Mouse (Mus musculus) thymus, postnatal 14 days (tissue): ENCODE measurements around the gene Dld.

Source experiments
- DNase-seq: peaks from one replicate; pipeline ENCODE4 v3.0.0; 2021

Gene Dld

GRCm38 (mm10) chr12:31320817-31321216 lies 30.4 kb downstream of the Dld start:
- no peak for DNase-seq

GRCm38 (mm10) chr12:31318409-31318963 lies 32.8 kb downstream of the Dld start:
- no peak for DNase-seq

GRCm38 (mm10) chr12:31317670-31318408 lies 33.4 kb downstream of the Dld start:
- no peak for DNase-seq

GRCm38 (mm10) chr12:31315961-31316360 lies 35.3 kb downstream of the Dld start:
- no peak for DNase-seq

- no peak for DNase-seq
Measured at GRCm38 (mm10) chr12:31314310-31314709, 36.9 kb downstream of the Dld start.

GRCm38 (mm10) chr12:31313136-31313535 lies 38.1 kb downstream of the Dld start:
- DNase-seq: no peak

GRCm38 (mm10) chr12:31312281-31312680 lies 39.0 kb downstream of the Dld start:
- DNase-seq: no peak

GRCm38 (mm10) chr12:31311671-31312265 lies 39.5 kb downstream of the Dld start:
- no peak for DNase-seq

GRCm38 (mm10) chr12:31310687-31311086 lies 40.6 kb downstream of the Dld start:
- DNase-seq: no peak

GRCm38 (mm10) chr12:31307756-31308155 lies 43.5 kb downstream of the Dld start:
- no peak for DNase-seq

GRCm38 (mm10) chr12:31307011-31307410 lies 44.2 kb downstream of the Dld start:
- DNase-seq: no peak

GRCm38 (mm10) chr12:31306075-31306675 lies 45.1 kb downstream of the Dld start:
- no peak for DNase-seq

GRCm38 (mm10) chr12:31302766-31303511 lies 48.3 kb downstream of the Dld start:
- no peak for DNase-seq

GRCm38 (mm10) chr12:31302266-31302665 lies 49.0 kb downstream of the Dld start:
- DNase-seq: no peak

- no peak for DNase-seq
Measured at GRCm38 (mm10) chr12:31300276-31300675, 51.0 kb downstream of the Dld start.

GRCm38 (mm10) chr12:31299676-31300197 lies 51.5 kb downstream of the Dld start:
- no peak for DNase-seq

- DNase-seq: no peak
Measured at GRCm38 (mm10) chr12:31299126-31299525, 52.1 kb downstream of the Dld start.

GRCm38 (mm10) chr12:31298530-31298929 lies 52.7 kb downstream of the Dld start:
- DNase-seq: no peak

GRCm38 (mm10) chr12:31298122-31298521 lies 53.1 kb downstream of the Dld start:
- no peak for DNase-seq

GRCm38 (mm10) chr12:31296097-31296496 lies 55.2 kb downstream of the Dld start:
- no peak for DNase-seq

GRCm38 (mm10) chr12:31295505-31295904 lies 55.7 kb downstream of the Dld start:
- no peak for DNase-seq

GRCm38 (mm10) chr12:31294996-31295395 lies 56.3 kb downstream of the Dld start:
- no peak for DNase-seq

- DNase-seq: no peak
Measured at GRCm38 (mm10) chr12:31294526-31294925, 56.7 kb downstream of the Dld start.
